Mouse (Mus musculus): ENCODE results near the gene Ccdc169.

Ccdc169 gene

GRCm38 (mm10) chr3:55122336-55122870 lies 14.7 kb upstream of the Ccdc169 start:
- no peak for DNase-seq (ENCODE audit: low spot score in 2 of 2)

DNA sequence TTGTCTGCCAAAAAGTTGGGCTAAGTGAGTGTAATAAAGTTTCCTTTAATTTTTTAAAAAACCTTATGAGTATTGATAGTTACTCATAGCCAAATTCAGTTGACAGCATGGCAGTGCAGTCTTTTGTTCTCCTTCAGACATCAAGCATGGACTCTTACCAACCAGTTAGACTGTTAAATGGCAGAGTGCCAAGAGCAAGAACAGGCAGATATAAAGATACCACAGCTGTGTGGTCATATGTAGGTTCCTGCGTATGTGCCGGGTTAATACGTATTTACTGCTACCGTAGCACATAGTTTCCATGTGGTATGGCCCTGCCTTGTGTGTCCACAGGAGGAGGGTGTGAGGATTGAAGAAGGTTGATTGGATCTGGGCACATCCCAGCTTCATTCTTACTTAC lies 14.1 kb upstream of the Ccdc169 start:
- DNase-seq (ENCODE audit: low spot score in 2 of 2): no peak

DNA sequence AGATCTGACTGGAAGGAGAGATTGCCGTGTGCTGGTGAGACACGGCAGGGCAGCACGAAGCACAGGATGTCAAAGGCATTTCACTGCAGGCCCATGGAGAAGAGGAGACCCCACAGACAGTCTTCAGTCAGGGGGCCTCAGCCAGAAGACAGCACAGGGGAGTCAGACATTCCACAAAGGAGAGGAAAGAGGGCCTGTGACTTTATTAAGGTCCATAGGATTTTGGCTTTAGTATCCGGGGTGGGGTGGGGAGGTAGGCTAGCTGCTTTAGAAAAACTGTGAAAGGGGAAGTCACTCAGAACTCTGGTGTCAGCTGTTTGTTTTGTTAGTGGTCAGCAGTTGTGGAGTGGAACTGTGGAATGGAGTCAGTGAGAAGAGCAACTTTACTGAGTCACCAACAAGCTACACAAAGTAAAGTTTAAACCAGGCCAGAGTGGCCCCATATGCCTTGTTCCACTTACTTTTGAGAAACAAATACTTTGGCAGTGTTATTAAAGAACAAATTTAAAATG lies 7.9 kb upstream of the Ccdc169 start:
- DNase-seq (ENCODE audit: low spot score in 2 of 2): no peak

- DNase-seq (ENCODE audit: low spot score in 2 of 2): no peak
These were observed 5.4 kb upstream of the Ccdc169 start for GRCm38 (mm10) chr3:55131576-55132233.

DNA sequence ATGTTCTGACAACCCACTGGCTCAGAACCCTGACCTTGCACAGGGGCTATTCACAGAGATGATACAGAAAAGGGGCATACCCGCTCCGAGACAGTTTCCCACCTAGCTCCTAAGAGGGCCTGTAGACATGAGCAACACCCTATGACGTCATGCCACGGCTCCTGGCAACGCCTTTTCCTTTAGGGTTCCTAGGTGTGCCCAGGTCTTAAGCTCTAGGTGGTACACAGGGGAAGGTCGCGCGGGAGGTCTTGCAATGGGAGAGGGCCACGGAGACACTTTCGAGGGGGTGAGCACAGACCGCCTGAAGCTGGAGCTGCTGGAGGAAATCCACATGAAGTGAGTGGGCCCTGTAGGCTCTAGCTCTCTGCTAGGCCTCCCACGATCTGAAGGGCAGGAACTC lies 2.7 kb downstream of the Ccdc169 start:
- DNase-seq (ENCODE audit: low spot score in 2 of 2): no peak

GRCm38 (mm10) chr3:55141401-55141800 lies 4.3 kb downstream of the Ccdc169 start:
- no peak for DNase-seq (ENCODE audit: low spot score in 2 of 2)

DNA sequence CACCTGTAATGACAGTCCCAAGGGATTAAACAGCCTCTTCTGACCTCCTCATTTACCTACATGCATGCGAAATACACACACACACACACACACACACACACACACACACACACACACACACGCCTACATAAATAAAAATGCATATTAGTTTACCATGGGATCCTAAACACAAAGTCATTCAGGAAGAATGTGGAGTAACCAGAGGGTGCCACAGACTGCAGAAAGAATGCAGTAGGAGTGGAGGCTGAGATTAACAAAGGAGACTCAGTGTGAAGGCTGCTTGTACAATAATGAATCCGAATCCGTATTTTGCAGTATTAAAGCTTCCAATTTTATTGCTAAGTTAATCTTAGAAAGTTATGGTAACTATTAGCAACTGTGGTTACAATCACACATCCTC lies 7.8 kb downstream of the Ccdc169 start:
- no peak for DNase-seq (ENCODE audit: low spot score in 2 of 2)

DNA sequence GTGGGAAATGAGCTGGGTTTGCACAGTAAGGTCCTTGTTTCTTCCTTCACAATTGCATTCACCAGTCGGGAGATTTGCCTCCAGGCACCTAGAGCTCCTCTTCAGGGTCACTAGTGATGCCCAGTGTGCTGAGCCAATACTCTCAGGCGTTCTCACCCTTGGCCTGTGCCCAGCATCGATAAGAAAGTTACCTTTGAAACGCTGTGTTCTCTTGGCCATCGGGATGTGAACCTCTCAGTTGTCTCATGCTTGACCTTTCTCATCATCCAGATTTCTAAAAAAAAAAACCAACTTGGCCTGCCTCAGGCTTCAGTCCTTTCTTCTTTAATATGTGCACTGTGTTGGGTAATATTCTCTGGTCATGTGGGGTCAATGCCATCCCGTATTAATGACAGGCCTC lies 9.3 kb downstream of the Ccdc169 start:
- DNase-seq (ENCODE audit: low spot score in 2 of 2): no peak

DNA sequence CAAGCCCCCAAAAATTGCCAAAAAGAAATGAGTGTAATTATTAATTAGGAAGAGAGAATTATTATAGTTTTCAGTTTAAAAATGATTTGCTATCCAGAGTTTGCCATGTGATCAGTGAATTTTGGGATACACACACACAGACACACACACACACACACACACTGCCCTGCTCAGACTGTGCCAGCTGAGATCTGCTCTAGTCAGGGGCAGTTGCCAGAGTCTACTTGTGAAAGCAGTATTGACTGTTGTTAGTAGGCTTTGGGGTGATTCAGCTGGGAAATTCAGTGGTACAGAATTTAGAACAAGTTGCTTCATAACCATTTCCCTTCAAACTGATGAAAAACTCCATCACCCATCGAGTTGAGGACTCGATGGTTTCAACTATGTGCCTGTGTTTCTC lies 10.0 kb downstream of the Ccdc169 start:
- no peak for DNase-seq (ENCODE audit: low spot score in 2 of 2)

DNA sequence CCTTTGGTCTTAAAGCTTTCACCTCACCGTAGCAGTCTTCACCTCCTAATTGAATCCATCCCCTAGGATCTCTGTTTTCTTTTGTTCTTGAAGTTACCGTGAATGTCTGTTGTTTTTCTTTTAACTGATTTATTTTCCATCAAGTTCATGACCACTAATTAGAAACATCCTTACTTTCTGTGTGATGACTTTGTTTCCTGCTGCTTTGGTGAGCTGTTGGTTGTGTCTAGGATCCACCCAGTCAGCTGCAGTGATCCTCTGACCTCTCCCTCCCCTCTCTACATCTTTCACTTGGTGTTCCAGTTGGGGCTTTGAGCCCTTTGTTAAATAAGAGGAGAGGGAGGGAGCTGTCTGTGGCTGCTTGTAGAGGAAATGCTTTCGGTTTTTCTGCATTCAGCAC lies 11.0 kb downstream of the Ccdc169 start:
- no peak for DNase-seq (ENCODE audit: low spot score in 2 of 2)

GRCm38 (mm10) chr3:55151656-55152433 lies 14.7 kb downstream of the Ccdc169 start:
- no peak for DNase-seq (ENCODE audit: low spot score in 2 of 2)

GRCm38 (mm10) chr3:55152673-55153334 lies 15.7 kb downstream of the Ccdc169 start:
- DNase-seq (ENCODE audit: low spot score in 2 of 2): no peak

DNA sequence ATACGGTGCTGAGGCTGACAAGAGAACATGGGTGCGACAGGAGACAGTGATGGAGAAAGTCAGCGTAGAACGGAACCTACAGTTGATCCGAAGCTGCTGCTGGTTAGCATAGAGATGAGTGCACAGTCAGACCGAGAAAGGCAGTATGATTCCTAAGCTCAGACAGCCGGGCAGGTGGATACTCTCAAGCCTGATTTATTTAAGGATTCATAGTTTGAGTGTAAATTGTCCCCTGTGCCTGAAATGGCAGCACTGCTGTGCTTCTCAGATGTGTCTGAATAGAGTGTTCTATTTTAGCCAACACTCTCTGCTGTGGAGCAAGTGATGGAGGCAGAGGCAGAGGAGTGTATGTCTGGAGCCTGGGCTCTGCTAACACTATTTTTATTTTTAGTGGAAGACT lies 17.0 kb downstream of the Ccdc169 start:
- no peak for DNase-seq (ENCODE audit: low spot score in 2 of 2)

- no peak for DNase-seq (ENCODE audit: low spot score in 2 of 2)
These were observed 20.3 kb downstream of the Ccdc169 start for GRCm38 (mm10) chr3:55157413-55157812.

- no peak for DNase-seq (ENCODE audit: low spot score in 2 of 2)
These were observed 24.0 kb downstream of the Ccdc169 start for GRCm38 (mm10) chr3:55161144-55161543.

DNA sequence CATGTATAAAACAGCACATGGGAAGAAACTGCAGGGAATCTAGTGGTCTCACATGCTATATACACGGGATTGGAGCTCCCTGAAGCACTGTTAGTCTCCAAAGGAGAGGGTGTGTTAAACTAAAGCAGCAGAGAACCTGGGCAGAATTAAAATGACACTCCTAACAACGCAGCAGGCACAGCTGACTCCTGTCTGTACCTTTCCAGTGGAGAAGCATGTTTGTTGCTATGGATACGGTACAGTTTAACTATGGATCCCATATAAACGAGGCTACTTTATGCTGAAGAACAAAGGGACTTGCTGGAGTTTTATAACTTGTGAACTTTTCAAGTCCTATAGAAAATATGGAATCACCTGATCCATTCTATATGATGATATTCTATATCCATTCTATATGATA lies 26.4 kb downstream of the Ccdc169 start:
- no peak for DNase-seq (ENCODE audit: low spot score in 2 of 2)

DNA sequence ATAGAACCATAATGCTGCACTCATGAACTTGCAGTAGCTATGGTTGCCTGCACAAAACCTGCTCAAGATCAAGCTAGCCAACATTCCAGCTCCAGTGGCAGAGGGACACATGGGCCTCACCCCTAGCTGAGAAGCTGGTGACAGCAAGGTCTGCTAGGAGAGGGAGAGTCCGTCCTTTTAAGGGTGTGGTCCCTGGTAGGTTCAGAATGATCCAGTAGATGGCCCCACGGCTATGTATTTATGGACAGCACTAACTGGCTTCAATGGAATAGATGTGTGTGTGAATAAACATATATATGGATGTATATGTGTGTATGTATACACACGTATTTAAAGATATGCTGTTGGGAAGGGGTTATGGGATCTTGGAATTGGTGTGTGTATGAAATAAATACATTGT lies 35.3 kb downstream of the Ccdc169 start:
- DNase-seq (ENCODE audit: low spot score in 2 of 2): no peak

DNA sequence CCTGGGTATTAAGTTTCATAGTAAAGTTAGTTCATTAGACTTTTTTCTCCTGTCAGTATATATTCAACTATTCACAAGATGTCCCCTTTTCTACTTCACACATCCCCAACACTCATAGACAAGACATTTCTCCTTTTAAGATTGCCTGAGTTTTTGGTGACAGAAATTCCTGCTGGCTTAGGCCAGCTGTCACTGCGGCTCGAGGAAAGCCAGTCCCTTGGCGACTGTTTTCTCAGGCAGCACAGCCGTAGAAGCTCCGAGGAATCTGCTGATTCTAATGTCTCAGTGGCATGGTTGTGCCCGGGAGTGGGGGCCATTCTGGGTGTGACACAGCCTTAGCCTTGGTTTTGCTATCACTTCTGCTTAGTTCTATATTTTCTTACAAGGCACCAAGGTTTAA lies 40.1 kb downstream of the Ccdc169 start:
- DNase-seq (ENCODE audit: low spot score in 2 of 2): no peak

DNA sequence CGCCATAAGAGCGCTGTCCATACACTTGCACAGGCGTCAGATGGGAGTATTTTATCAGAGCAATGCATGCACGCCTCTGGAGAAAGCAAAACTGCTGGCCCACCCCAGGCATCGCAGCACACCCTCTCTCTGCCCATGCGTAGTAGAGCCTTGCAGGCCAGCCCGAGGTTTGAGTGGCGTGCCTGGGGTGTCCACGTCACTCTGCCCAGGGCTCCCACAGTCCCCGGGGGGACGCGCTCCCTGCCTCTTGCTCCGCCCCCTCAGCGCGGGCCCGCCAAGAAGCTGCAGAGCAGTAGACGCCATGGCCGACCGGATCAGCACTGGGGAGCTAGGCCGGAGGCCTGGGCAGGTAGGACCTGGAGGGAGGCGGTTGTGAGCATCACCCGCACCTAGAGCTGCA lies 44.6 kb downstream of the Ccdc169 start, which contains the start of gene Sohlh2:
Gene Sohlh2 (plus strand): TSS at position 263 of the 400 bp plus-strand sequence.
- DNase-seq (ENCODE audit: low spot score in 2 of 2): no peak

GRCm38 (mm10) chr3:55191668-55192067 lies 54.5 kb downstream of the Ccdc169 start:
- no peak for DNase-seq (ENCODE audit: low spot score in 2 of 2)

DNA sequence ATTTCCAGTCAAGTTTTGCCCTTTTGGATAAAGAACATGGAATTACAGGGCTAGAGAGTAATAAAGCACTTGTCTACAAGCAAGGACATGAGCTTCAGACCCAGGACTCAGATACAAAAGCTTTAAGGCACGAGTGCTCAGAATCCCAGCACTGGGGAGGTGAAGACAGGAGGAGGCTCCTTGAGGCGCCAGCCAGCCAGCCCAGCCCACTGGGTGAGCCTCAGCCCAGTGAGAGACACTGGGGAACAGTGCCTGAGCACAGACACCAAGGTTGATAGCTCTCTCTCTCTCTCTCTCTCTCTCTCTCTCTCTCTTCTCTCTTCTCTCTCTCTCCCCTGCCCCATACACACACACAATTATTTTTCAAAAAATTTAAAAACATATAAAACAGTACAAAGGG lies 56.2 kb downstream of the Ccdc169 start:
- no peak for DNase-seq (ENCODE audit: low spot score in 2 of 2)

DNA sequence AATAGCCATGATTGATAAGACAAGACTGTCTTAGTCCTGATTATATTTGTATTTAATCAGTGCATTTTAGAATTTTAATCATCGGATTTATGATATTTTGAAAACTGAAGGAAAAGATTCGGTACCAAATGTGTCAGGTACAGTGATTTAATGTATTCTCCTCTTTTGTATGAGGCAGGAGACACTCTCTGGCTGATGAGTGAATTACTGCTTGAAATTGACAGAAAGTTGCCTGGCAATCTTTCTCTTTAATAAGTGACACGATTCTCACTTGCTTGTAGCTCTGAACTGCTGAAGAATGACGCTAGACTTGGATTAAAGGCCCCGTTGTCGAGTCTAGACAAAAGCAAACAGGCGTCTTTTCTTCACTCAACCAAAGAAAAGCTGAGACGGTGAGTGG lies 57.7 kb downstream of the Ccdc169 start:
- DNase-seq (ENCODE audit: low spot score in 2 of 2): no peak

All from natural killer cell, adult 2 months (primary cell).